Mouse (Mus musculus): ENCODE data around the gene Tuba1a.

- no peak for TF ChIP-seq CTCF (IDR thresholded peaks at IDR 0.05)
- TF ChIP-seq EP300 (IDR thresholded peaks at IDR 0.05), result no peak
These were observed 19.7 kb downstream of the Tuba1a start for GRCm38 (mm10) chr15:98933833-98934216.

Data from lung, postnatal 0 days (tissue).